Mouse (Mus musculus) kidney, adult 11 months (tissue): ENCODE measurements around the gene Maged1.
"Not testable (repeated sequence)": the region's sequence is repeated elsewhere in the genome, so short reads cannot be mapped to it uniquely, and the experiment has no call there.

Source experiments
- DNase-seq: peaks from one replicate; pipeline ENCODE4 v3.0.0; 2022

Gene Maged1

GRCm38 (mm10) chrX:94541918-94542355 lies at the start of gene Maged1:
Gene Maged1, minus strand, starts transcription at chrX:94542143.
- peak; percentile 97 for DNase-seq

GRCm38 (mm10) chrX:94580251-94580650 lies 38.3 kb upstream of the Maged1 start:
- DNase-seq: no peak

GRCm38 (mm10) chrX:94564694-94565093 lies 22.8 kb upstream of the Maged1 start:
- no peak for DNase-seq

DNA sequence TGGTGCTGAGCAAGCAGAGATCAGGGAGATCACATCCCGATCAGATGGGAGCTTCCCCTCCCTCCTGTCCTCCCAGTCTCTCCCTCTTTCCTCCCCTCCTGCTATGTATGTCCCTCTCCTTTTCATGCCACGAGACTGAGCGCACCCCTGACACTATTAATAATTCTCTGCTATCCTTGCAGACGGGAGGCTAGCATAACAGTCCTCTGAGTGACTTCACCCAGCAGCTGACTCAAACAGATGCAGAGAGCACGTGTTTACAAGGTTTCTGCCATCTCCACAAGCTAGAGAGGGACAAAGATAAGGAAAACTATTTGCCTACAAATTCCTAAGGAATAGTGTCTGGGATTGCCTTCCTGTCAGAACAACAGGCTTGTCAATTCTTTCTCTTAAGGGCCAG lies 20.4 kb upstream of the Maged1 start:
- no peak for DNase-seq

DNA sequence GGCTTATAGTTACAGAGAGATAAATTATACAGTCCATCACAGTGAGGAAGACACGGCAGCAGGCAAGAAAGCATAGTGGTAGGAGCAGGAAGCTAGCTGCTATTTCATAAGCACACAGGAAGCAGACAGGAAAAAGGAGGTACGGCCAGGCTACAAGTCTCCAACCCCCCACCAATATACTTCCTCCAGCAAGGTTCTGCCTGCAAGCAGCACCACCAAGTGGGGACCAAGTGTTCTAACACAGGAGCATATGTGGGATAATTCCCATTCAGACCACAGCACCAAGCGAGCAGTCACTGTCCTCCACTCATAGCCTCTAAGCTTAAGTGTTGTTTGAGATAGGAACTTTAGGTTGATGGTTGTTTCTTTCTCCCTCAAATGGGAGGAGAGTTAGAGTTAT lies 6.3 kb upstream of the Maged1 start:
- no peak for DNase-seq

DNA sequence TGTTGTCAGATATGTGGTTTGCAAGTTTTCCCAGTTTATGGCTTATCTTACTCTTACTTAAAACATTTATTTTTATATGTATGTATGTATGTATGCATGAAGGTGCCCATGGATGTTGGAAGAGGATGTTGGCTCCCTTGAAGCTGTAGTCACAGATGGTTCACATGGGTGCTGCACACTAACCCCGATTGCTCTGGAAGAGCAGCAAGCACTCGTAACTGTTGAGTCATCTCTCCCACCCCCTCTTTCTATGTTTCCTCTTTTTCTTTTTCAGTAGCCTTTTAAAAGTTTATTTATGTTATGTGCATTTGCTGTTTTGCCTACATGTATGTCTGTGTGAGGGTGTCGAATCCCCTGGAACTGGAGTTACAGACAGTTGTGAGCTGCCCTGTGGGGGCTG lies 4.0 kb upstream of the Maged1 start:
- no peak for DNase-seq

DNA sequence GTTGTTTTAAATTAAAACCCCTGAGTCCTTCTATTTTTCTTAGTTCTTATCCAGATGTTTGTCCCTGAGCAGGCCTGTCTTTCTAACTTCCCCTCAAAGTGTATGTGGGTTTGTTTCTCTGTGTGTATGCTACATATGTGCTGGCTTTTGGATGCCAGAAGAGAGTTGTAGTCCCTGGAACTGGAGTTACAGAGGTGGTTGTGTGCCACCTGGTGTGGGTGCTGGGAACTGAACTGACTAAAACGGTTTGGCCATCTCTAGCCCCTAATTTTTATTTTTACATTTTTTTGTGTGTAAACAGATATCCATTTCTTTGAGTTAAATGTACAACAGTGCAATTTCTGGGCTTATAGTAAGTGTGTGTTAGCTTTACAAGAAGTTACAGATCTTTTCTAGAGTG lies 3.0 kb upstream of the Maged1 start:
- no peak for DNase-seq

DNA sequence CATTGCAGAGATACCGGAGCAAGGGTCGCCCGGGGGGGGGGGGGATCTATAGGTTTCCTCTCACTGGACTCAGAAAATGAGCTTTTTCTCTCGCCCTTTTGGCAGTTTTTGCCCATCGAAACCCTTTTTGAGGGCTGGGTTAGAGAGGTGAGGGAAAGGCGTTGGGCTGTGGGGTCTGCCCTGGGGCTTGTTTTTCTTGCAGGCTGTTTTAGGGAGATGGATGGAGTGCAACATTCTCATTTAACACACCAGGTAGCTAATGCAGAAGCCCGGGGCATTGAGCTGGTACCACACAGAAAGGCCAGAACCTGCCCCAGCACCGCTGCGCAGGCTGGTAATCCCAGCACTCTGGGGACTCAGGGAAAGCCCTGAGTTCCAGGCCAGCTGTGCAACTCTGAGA lies 593 bp upstream of the Maged1 start:
- DNase-seq: peak; percentile 10

- DNase-seq: no peak
Observed at GRCm38 (mm10) chrX:94541206-94541605, 737 bp downstream of the Maged1 start.

DNA sequence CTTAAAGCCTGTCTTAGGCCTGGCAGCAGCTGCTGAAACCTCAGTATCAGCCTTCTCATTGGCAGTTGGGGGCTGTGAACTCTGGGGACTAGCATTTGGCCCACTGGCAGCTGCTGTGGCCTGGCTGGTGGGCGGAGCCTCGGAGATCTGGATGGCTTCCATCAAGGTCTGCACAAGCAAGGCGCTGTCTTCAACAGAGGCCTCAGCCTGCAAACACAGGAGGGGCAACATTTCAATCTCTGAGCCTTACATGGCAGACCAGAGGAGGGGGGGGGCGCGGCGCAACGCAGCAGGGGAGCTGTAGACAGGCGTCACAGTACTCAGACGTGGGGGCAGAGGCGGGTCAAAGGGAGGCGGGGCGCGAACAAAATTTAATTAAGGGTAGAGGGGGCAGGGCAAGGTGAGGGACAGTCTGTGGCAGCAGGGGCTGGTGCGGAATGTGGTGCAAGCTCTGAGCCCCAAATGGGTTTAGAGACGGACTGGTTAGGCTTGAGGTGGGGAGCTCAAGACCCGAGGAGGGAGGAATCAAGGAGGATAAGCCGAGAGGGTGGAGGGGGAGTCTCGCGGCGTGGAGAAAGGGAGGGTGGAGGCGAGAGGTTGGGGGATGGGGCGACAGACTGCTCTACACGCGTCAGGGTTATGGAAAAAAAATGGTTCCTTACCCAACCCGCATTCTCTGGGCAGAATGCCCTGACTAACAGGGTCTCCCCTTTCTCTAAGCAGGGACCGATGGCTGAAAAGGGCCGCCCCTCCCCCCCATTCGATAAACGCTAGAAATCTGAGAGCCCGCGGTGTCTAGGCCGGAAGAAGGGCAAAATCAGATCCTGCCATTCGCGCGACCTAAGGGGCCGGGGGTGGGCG lies 1.4 kb downstream of the Maged1 start:
- DNase-seq: peak; percentile 55

DNA sequence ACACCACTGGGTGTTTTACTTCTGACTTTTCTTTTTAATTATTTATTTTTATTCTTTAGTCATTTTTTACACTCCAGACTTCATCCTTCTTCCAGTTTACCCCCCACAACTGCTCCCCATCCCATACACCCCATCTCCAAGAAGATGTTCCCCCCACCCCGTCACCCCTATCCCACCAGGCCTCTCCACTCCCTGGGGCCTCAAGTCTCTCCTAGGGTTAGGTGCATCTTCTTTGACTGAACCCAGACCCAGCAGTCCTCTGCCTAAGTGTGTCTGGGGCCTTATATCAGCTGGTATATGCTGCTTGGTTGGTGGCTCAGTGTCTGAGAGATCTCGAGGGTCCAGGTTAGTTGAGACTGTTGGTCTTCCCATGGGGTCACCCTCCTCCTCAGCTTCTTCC lies 7.6 kb downstream of the Maged1 start:
- no peak for DNase-seq

DNA sequence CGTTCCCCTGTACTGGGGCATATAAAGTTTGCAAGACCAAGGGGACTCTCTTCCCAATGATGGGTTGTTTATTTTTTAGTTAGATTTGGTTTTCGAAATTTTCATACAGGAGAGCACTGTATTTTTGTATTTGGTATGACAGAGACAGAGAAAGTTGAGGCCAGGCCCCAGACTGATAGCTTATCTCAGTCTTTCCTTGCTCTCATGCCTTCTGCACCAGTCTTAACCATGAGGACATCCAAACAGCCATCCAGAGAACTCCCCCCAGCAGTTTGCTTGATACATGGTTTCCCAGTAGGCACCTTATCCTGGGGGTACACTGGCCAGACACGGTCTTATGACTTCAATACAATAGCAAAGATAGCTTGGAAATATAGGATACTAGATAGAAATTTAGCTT lies 11.6 kb downstream of the Maged1 start:
- DNase-seq: no peak

DNA sequence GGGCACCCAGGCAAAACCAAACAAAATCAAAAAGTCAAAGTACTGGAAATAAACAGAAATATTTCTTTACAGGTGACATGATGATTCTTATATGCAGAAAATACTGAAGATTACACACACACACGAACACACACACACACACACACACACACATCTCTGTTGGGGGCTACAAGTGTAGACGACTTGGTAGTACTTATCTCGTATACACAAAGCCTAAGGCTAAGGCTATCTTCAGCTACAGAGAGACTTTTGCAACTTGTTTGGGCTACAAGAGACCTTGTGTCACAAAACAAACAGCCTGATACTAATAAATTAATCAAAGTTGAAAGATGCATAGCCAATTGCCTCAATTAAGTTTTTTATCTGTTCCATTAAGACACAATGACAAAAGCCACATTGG lies 19.8 kb downstream of the Maged1 start:
- no peak for DNase-seq

DNA sequence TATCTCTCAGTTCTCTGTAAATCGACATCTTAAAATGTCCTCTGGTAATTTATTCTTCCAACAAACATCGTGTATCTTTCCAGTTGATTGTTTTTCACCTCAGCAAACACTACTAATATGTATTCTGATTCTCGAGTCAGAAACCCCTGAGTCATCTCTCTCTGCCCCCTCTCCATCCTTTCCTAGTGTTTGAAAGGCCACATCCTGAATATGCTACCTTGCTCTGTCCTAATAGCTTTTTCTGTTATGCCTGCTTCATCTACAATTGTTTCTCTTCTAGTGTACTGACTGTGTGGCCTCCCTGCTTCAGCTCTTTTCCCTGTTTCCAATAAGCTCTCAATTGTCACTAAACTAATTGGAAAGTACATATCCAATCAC lies 33.5 kb downstream of the Maged1 start:
- DNase-seq: no peak

- DNase-seq: not testable (repeated sequence)
Observed at GRCm38 (mm10) chrX:94507698-94508441, 34.1 kb downstream of the Maged1 start.

DNA sequence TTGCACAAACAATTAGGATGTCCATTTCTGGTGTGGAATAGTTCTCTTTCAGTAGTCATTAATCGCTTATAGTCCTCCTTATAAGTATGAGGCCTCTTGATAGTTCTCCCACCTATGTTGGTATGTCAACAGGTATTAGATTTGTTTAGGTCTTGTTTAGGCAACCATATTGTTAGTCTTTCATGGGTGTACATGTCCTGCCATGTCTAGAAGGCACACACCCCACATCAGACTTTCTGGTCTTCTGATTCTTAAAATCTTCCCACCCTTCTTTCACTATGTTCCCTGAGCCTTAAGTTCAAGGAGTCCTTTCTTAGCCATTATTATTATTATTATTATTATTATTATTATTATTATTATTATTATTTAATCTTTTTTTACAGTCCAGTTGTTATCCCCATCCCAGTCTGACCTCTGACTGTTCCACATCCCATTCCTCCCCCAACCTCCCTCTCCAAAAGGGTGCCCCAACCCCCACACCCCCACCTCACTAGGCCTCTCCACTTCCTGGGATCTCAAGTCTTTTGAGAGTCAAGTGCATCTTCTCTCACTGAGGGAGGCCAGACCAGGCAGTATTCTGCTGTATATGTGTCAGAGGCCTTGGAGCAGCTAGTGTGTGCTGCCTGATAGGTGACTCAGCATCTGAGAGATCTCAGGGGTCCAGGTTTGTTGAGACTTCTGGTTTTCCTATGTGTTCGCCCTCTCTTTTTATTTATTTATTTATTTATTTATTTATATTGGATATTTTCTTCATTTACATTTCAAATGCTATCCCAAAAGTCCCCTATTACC lies 55.7 kb downstream of the Maged1 start:
- no peak for DNase-seq
